Mouse (Mus musculus) heart, embryonic 12.5 days (tissue): ENCODE measurements around the gene Mocs1. TPM values are rescaled to one million over a fixed set of nuclear protein-coding genes. Genes with fewer than 3 reads are reported as not detected.

Source experiments
- ATAC-seq: fragments of 200-750 bp; cut with Nextera tagmentation; 2 replicates; pipeline ENCODE4 v1.8.0; 2017; ENCODE audit warnings: moderate TSS enrichment, moderate library complexity; ENCODE audit not compliant: insufficient number of reproducible peaks, low FRiP score
- H3K27ac ChIP-seq: fragments of 300-500 bp; sonication (generic); 2 replicates; pipeline ENCODE4 v1.5.1; 2016; ENCODE audit warnings: mild to moderate bottlenecking, moderate library complexity; ENCODE audit not compliant: poor library complexity, severe bottlenecking
- H3K27me3 ChIP-seq: fragments of 300-500 bp; sonication (generic); replicated peaks from 2 replicates; pipeline ENCODE4 v1.6.1; 2016; ENCODE audit warnings: mild to moderate bottlenecking, moderate library complexity
- H3K36me3 ChIP-seq: fragments of 300-500 bp; sonication (generic); 2 replicates; pipeline ENCODE4 v1.6.1; 2016; ENCODE audit warnings: mild to moderate bottlenecking, moderate library complexity
- H3K4me1 ChIP-seq: fragments of 300-500 bp; sonication (generic); replicated peaks from 2 replicates; pipeline ENCODE4 v1.6.1; 2016; ENCODE audit warnings: mild to moderate bottlenecking
- H3K4me2 ChIP-seq: fragments of 300-500 bp; sonication (generic); 2 replicates; pipeline ENCODE4 v1.6.1; 2016; ENCODE audit warnings: mild to moderate bottlenecking, moderate library complexity
- H3K4me3 ChIP-seq: fragments of 300-500 bp; sonication (generic); 2 replicates; pipeline ENCODE4 v1.5.1; 2016; ENCODE audit warnings: mild to moderate bottlenecking
- H3K9ac ChIP-seq: fragments of 300-500 bp; sonication (generic); 2 replicates; pipeline ENCODE4 v1.6.1; 2016; ENCODE audit warnings: mild to moderate bottlenecking, moderate library complexity
- H3K9me3 ChIP-seq: fragments of 300-500 bp; sonication (generic); replicated peaks from 2 replicates; pipeline ENCODE4 v1.6.1; 2016; ENCODE audit warnings: mild to moderate bottlenecking, moderate library complexity
- WGBS: fragments of 180-500 bp; shearing (Covaris S2); methylation state at CpG from one replicate; pipeline ENCODE4 v1.1.7; 2016; 5-methylcytosine and 5-hydroxymethylcytosine counted together
- polyA plus RNA-seq: library from polyadenylated mRNA; unstranded; fragments of >200 nt; fragmentation: Nextera tagmentation; extraction: Ambion mirVana; gene quantifications from 2 replicates; pipeline ENCODE4 v1.2.1, GENCODE M21; 2016

Mocs1 gene
- polyA plus RNA-seq, 1 experiment from 2014 or later, result 6.6 TPM

DNA sequence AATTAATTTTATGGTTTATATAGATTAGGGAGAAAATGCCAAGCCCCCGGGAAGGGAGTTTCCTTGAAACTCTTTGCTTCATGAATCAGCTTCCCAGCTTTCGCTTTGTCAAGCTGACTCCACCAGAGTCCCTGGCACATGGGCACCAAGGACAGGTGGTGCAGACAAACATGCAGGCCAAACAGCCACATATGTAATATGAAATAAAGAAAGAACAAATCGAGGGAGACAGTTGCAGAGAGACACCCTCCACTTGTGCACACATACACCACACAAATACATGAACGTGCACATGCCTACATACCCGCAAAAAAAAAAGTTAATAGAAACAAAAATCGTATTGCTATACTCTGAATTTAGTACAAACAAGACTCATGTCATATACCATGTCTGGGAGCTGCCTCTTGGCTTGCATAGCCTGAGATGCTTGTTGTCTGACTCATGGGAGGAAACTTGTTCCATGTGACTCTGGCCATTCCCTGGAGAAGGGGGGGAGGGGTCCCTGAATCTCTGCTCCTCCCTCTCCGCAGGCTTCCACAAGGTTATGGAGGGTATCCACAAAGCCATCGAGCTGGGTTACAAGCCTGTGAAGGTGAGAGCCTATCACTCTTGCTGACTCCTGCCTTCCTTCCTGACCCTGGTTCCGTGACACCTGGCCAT is 20.5 kb downstream of the Mocs1 start:
- no peaks in the 10 kb centered on the region for H3K9me3 ChIP-seq
- H3K36me3 ChIP-seq, result peaks cover 13% of the 10 kb centered on the region
- no peak overlapping the region for H3K27ac ChIP-seq
- H3K4me3 ChIP-seq, result no peak overlapping the region
- H3K4me2 ChIP-seq, result 0 out of 2 replicates have a peak overlapping the region, but pooled peaks have one; percentile 10
- no peaks in the 10 kb centered on the region for H3K27me3 ChIP-seq
- 49% methylated on average over 9 of the region's 9 CpGs for WGBS
- ATAC-seq, result peak; percentile 55; the same call in 1 of the 2 replicates
- no peak overlapping the region for H3K9ac ChIP-seq
- peaks cover 13% of the 10 kb centered on the region for H3K4me1 ChIP-seq

DNA sequence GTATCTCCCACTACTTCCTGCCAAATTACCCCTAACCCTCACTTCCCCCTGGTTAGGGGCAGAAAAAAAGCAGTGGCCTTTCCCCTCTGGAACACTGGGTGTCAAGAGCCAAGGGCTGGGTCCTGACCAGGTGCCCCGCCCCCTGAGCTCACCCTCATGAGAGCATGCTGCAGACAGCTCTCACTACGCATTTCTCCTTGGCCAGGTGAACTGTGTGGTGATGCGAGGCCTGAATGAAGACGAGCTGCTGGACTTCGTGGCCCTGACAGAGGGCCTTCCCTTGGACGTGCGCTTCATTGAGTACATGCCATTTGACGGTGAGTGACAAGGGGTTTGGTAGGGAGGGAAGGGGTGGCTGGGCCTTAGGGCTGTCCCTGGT is 21.1 kb downstream of the Mocs1 start:
- Histone ChIP-seq H3K9me3 (no peaks in the 10 kb centered on the region), H3K9ac (no peak overlapping the region), H3K27me3 (no peaks in the 10 kb centered on the region), H3K4me2 (0 out of 2 replicates have a peak overlapping the region, but pooled peaks have one; percentile 10), H3K4me3 (no peak overlapping the region), H3K27ac (no peak overlapping the region), H3K4me1 (peaks cover 13% of the 10 kb centered on the region), H3K36me3 (peaks cover 18% of the 10 kb centered on the region)
- WGBS, result 76% methylated on average over 8 of the region's 8 CpGs
- ATAC-seq, result peak; percentile 45

DNA sequence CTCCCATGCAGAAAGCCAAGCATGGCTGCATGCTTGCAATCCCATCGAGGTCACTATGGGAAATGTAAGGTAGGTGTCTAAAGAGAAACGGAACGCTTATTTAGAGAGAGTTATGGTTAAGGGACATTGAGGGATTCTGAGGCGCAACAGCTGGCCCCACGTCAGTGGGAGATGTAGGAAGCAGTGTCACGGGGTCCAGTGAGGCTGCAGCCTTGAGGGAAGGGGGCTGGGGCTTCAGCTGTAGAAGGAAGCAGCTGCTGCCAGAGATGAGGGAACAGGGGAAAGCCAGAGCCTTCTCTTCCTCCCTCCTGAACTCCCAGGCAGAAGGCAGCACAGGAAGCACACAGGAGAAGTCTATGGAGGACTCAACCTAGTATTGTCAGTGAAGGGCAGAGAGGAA is 22.8 kb downstream of the Mocs1 start:
- H3K4me2 ChIP-seq, result no peak overlapping the region
- no peak for ATAC-seq
- peaks cover 13% of the 10 kb centered on the region for H3K4me1 ChIP-seq
- H3K27me3 ChIP-seq, result no peaks in the 10 kb centered on the region
- peaks cover 35% of the 10 kb centered on the region for H3K36me3 ChIP-seq
- no peak overlapping the region for H3K27ac ChIP-seq
- no peaks in the 10 kb centered on the region for H3K9me3 ChIP-seq
- no peak overlapping the region for H3K4me3 ChIP-seq
- no peak overlapping the region for H3K9ac ChIP-seq
- 70% methylated on average over 6 of the region's 6 CpGs for WGBS

DNA sequence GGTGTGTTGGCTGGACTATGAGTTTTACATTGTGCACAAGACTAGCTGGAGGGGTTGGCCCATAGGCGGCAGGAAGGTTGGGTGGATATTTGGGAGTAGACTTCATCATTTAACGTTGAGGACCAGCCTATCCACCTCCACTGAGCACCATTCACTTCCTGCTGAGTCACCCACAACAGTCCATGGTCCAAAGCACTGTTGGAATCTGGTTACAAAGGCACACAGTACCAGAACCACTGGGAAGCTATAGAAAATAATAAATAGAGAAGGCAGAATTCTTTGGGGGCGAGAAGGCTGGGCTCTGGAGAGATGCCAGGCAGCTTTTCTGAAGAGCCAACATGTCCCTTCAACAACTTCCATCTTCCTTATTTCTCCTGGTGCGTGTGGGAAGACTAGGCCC is 28.2 kb downstream of the Mocs1 start:
- H3K9me3 ChIP-seq, result no peaks in the 10 kb centered on the region
- H3K4me2 ChIP-seq, result no peak overlapping the region
- no peak overlapping the region for H3K9ac ChIP-seq
- peaks cover 51% of the 10 kb centered on the region for H3K36me3 ChIP-seq
- no peaks in the 10 kb centered on the region for H3K4me1 ChIP-seq
- H3K4me3 ChIP-seq, result no peak overlapping the region
- no peaks in the 10 kb centered on the region for H3K27me3 ChIP-seq
- no peak for ATAC-seq
- 76% methylated on average over 4 of the region's 4 CpGs for WGBS
- no peak overlapping the region for H3K27ac ChIP-seq

DNA sequence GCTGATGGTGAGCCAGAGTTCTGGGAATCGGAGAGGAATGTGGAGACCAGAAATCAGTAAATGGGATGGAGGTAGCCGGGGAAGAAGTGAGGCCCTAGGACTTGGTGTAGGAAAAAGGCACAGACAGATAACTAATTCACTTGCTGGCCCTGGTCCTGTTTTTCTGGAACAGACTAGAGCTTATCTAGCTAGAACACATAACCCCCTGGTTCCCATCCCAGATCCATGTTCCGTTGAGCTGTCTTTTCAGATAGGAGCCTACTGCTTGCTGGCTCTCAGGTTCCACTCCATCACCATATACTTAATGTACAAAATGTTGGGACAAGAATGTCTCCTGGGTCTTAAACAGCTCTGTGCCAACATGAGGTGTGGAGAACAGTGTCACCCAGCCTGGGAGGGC is 29.7 kb downstream of the Mocs1 start:
- Histone ChIP-seq H3K9ac (no peak overlapping the region), H3K4me2 (no peak overlapping the region), H3K27ac (no peak overlapping the region), H3K9me3 (no peaks in the 10 kb centered on the region), H3K4me1 (no peaks in the 10 kb centered on the region), H3K4me3 (no peak overlapping the region), H3K27me3 (no peaks in the 10 kb centered on the region), H3K36me3 (peaks cover 57% of the 10 kb centered on the region)
- no peak for ATAC-seq
- 70% methylated on average over 3 of the region's 3 CpGs for WGBS

DNA sequence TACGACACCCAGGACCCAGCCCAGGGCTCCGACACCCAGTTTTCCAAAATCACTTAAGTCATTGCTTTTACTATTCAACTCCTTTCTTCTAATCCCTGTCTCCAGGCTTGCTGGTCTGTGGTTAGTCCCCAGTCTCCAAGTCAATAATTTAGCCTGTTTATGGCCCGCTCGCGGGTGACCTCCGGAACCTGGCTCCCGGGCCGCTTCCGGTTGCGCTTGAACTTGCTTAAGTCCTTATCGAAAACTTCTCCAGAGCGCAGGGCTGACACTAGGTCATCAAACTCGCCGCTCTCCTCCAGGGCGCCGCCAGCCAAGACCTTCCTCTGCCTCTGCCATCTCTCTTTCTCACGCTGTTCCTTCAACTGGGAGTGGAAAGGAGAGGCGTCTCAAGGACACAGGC is 30.2 kb downstream of the Mocs1 start:
- Histone ChIP-seq H3K9me3 (no peaks in the 10 kb centered on the region), H3K27me3 (no peaks in the 10 kb centered on the region), H3K4me1 (no peaks in the 10 kb centered on the region), H3K36me3 (peaks cover 54% of the 10 kb centered on the region), H3K4me2 (no peak overlapping the region), H3K4me3 (no peak overlapping the region), H3K27ac (no peak overlapping the region), H3K9ac (no peak overlapping the region)
- WGBS, result 86% methylated on average over 18 of the region's 18 CpGs
- ATAC-seq, result no peak

DNA sequence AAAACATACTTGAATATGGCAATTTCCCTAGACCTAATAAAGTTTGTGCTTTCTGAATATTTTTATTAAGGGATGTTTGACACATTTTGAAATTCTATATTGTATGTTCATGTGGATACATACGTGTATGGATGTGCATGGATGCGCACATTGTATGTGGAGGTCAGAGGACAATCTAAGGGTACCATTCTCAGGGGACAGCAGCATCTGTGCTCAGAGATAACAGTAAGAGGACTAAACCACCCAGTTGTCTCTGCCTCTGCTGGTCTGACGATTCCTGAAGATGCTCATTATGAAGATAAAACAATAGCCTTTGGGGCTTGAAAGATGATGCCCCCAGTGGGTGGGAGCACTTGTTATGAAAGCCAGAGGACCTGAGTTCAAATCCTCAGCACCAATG is 36.7 kb downstream of the Mocs1 start:
- Histone ChIP-seq H3K9me3 (no peaks in the 10 kb centered on the region), H3K27ac (no peak overlapping the region), H3K36me3 (peaks cover 38% of the 10 kb centered on the region), H3K4me1 (no peaks in the 10 kb centered on the region), H3K9ac (no peak overlapping the region), H3K4me3 (no peak overlapping the region), H3K27me3 (no peaks in the 10 kb centered on the region), H3K4me2 (no peak overlapping the region)
- ATAC-seq, result no peak
- 83% methylated on average over 3 of the region's 3 CpGs for WGBS

DNA sequence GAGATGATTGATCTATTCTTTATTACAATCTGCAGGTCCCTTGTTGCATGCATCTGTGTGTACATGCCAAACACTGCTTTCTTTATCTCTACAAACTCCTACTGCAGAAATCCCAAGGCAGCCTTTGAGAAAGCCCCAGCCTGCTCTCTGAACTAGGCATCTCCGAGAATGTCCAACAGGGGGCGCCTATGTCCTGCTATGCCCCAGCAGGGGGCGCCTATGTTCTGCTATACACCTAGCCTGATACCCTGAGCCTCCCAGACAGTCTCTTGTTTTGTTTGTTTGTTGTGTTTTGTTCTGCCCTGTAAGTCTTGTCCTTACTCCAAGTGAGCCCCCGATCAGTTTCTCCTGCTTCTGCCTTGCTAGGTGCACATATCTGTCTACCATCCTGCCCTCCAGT is 40.1 kb downstream of the Mocs1 start:
- no peak for ATAC-seq
- WGBS, result 27% methylated on average over 4 of the region's 4 CpGs
- peaks cover 32% of the 10 kb centered on the region for H3K36me3 ChIP-seq
- H3K27me3 ChIP-seq, result no peaks in the 10 kb centered on the region
- no peaks in the 10 kb centered on the region for H3K9me3 ChIP-seq
- H3K4me3 ChIP-seq, result no peak overlapping the region
- no peak overlapping the region for H3K9ac ChIP-seq
- no peak overlapping the region for H3K4me2 ChIP-seq
- peaks cover 15% of the 10 kb centered on the region for H3K4me1 ChIP-seq
- no peak overlapping the region for H3K27ac ChIP-seq

DNA sequence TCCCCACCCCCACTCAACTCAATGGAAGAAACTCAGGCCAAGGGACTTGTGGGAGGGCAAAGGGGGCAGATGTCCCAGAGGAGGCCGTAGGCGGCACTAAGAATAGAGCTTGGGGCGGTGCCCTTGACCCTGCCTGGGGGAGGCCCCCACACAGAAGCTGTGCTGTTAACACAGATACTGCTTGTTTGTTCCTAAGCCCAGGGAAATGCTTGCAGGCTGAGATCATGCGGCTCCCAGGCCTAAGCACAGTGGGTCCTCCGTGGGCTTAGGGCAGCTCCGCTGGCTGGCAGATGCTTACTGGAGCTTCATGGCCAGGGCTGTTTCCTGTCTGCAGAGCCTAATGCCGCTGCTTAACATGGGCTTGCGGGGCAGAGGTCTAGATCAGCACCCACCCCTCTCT is 44.5 kb downstream of the Mocs1 start:
- Histone ChIP-seq H3K4me3 (no peak overlapping the region), H3K27me3 (no peaks in the 10 kb centered on the region), H3K9me3 (no peaks in the 10 kb centered on the region), H3K4me2 (peak overlapping the region; percentile 9; the same call in 1 of the 2 replicates), H3K27ac (peak overlapping the region; percentile 81), H3K9ac (peak overlapping the region; percentile 41; the same call in 1 of the 2 replicates), H3K4me1 (peaks cover 29% of the 10 kb centered on the region), H3K36me3 (peaks cover 17% of the 10 kb centered on the region)
- ATAC-seq, result peak; percentile 78
- 10% methylated on average over 8 of the region's 8 CpGs for WGBS

DNA sequence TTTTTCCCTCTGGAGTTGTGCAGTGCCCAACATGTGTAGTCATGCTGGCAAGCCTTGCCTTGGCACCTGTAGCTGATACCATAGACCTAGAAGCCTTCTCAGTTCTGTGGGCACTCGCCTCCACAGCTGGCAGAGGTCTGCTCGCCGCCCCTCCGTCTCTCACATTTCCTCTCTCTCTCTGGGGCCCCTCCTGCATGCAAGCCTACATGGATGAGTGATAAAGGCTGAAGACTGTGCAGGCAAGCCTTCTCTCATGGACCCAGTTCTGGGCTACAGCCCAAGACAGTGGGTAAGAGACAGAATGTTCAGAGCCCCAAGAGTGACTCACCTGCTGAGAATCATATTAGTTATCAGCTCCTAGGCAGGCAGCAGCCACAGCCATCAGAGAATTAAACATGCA is 45.9 kb downstream of the Mocs1 start:
- no peaks in the 10 kb centered on the region for H3K27me3 ChIP-seq
- 82% methylated on average over 4 of the region's 4 CpGs for WGBS
- 0 out of 2 replicates have a peak overlapping the region, but pooled peaks have one; percentile 34 for H3K27ac ChIP-seq
- H3K9ac ChIP-seq, result no peak overlapping the region
- ATAC-seq, result no peak
- no peaks in the 10 kb centered on the region for H3K9me3 ChIP-seq
- no peak overlapping the region for H3K4me2 ChIP-seq
- H3K4me1 ChIP-seq, result peaks cover 29% of the 10 kb centered on the region
- no peak overlapping the region for H3K4me3 ChIP-seq
- peaks cover 23% of the 10 kb centered on the region for H3K36me3 ChIP-seq

DNA sequence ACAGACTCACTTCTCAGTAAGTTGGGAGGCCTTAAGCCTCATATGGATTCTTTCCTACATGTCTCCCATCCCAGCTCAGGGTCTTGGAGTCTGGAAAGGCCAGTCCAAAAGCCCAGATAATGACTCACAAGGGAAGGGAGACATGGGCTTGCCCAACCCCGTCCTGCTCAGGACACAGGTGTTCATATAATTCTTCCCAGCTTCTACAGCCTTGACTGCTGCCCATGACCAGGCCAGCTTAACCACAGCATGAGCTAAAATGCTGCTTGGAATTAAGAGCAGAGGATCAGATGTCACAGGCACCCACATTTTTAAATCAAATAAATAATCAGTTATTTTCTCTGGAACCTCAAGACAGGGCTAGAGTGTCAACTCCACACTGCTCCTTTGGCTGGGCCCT is 47.0 kb downstream of the Mocs1 start:
- H3K36me3 ChIP-seq, result peaks cover 34% of the 10 kb centered on the region
- 92% methylated on average over 1 of the region's 1 CpGs for WGBS
- no peaks in the 10 kb centered on the region for H3K27me3 ChIP-seq
- H3K9ac ChIP-seq, result no peak overlapping the region
- no peak for ATAC-seq
- no peak overlapping the region for H3K27ac ChIP-seq
- H3K9me3 ChIP-seq, result no peaks in the 10 kb centered on the region
- no peak overlapping the region for H3K4me3 ChIP-seq
- no peak overlapping the region for H3K4me2 ChIP-seq
- H3K4me1 ChIP-seq, result peaks cover 29% of the 10 kb centered on the region

DNA sequence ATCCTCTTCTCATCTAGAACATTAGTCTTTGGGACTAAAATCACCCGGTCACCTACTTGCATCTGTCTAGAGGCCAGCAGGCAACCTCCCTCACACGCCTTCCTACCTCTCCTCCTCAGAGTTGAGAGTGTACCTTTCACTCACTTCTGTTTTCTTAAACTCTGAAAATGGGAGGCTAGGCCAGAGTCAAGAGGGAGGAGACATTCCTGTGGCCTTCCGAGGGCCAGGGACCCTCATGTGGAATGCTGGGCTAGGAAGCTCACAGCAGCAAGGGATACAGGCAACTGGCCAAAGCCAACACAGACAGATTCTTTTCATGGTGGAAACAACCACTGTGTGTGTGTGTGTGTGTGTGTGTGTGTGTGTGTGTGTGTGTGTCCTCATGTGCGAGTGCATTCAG is 49.2 kb downstream of the Mocs1 start:
- Histone ChIP-seq H3K27ac (no peak overlapping the region), H3K9ac (no peak overlapping the region), H3K36me3 (peaks cover 41% of the 10 kb centered on the region), H3K4me2 (no peak overlapping the region), H3K4me1 (peaks cover 23% of the 10 kb centered on the region), H3K27me3 (no peaks in the 10 kb centered on the region), H3K9me3 (no peaks in the 10 kb centered on the region), H3K4me3 (no peak overlapping the region)
- ATAC-seq, result peak; percentile 54; the same call in 1 of the 2 replicates
- WGBS, result 43% methylated on average over 4 of the region's 4 CpGs
